Mouse (Mus musculus) hindbrain, embryonic 10.5 days (tissue): ENCODE measurements at regions not wholly inside any gene's neighbourhood (a gene's known extent, or its start where the extent isn't known, plus 50 kb on each side); places are given as distances from the start of the nearest gene placed in this dataset.

Source experiments
- DNase-seq: peaks from one replicate; pipeline ENCODE4 v3.0.0-alpha.2; 2017; ENCODE audit warnings: low spot score
- H3K27ac ChIP-seq: fragments of 300-500 bp; sonication (generic); 2 replicates; pipeline ENCODE4 v1.5.1; 2016; ENCODE audit warnings: mild to moderate bottlenecking, moderate library complexity
- H3K27me3 ChIP-seq: fragments of 300-500 bp; sonication (generic); 2 replicates; pipeline ENCODE4 v1.6.1; 2016; ENCODE audit warnings: mild to moderate bottlenecking; ENCODE audit not compliant: poor library complexity, insufficient read depth, severe bottlenecking
- H3K36me3 ChIP-seq: fragments of 300-500 bp; sonication (generic); 2 replicates; pipeline ENCODE4 v1.6.1; 2016; ENCODE audit warnings: mild to moderate bottlenecking, moderate library complexity
- H3K4me1 ChIP-seq: fragments of 300-500 bp; sonication (generic); replicated peaks from 2 replicates; pipeline ENCODE4 v1.6.1; 2016; ENCODE audit warnings: mild to moderate bottlenecking
- H3K4me3 ChIP-seq: fragments of 300-500 bp; sonication (generic); 2 replicates; pipeline ENCODE4 v1.5.1; 2016; ENCODE audit warnings: mild to moderate bottlenecking, moderate library complexity
- H3K9me3 ChIP-seq: fragments of 300-500 bp; sonication (generic); 2 replicates; pipeline ENCODE4 v1.6.1; 2016; ENCODE audit warnings: mild to moderate bottlenecking, moderate library complexity
- WGBS: fragments of 180-500 bp; shearing (Covaris S2); methylation state at CpG from one replicate; pipeline ENCODE4 v1.1.7; 2016; 5-methylcytosine and 5-hydroxymethylcytosine counted together

DNA sequence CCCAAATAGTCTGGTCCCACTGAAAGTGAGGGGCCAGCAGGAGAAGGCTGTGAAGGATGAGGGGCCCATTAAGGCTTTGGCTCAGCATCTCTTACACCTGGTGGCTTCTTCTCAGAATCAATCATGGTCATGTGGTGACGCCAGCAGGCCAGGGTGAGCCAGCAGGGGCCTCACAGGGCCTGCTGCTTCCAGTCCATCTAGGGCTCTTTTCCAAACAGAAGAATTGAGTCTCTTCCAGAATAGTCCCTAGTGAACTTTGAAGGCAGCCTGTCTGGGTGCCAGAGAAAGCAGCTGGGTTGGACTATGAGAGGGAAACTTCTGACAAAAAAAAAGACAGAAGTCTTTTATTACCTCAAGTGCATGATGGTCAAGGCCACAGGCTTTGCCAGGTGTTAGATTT, 65.6 kb upstream of the Btbd11 start:
- 81% methylated on average over 1 of the region's 1 CpGs for WGBS
- no peak for DNase-seq
- H3K4me1 ChIP-seq, result no peaks in the 10 kb centered on the region

DNA sequence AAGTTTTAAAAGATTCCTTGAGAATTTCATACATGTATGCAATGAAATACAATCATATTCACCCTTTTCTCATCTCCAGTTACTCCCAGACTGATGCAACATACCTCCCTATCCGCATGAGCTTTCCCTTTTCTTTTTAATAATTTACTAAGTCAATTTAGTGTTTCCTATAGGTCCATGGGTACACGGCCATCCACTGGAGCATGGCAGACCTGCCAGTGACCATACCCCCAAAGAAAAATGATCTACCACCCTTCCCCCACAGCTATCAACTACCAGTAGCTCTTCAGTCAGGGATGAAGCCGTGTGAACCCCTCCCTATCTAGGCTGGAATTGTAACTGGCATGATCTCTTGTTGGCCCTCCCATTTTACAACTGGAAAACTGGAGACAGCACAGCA, 64.3 kb upstream of the Btbd11 start:
- Histone ChIP-seq H3K4me1 (no peaks in the 10 kb centered on the region), H3K27me3 (no peaks in the 10 kb centered on the region), H3K9me3 (no peaks in the 10 kb centered on the region), H3K4me3 (no peak overlapping the region), H3K36me3 (no peaks in the 10 kb centered on the region), H3K27ac (no peak overlapping the region)
- DNase-seq, result no peak
- 92% methylated on average over 3 of the region's 3 CpGs for WGBS

More for the DNA sequence above, 65.6 kb upstream of the Btbd11 start:
- no peaks in the 10 kb centered on the region for H3K9me3 ChIP-seq
- no peak overlapping the region for H3K27ac ChIP-seq
- H3K4me3 ChIP-seq, result no peak overlapping the region
- no peaks in the 10 kb centered on the region for H3K27me3 ChIP-seq
- H3K36me3 ChIP-seq, result no peaks in the 10 kb centered on the region

DNA sequence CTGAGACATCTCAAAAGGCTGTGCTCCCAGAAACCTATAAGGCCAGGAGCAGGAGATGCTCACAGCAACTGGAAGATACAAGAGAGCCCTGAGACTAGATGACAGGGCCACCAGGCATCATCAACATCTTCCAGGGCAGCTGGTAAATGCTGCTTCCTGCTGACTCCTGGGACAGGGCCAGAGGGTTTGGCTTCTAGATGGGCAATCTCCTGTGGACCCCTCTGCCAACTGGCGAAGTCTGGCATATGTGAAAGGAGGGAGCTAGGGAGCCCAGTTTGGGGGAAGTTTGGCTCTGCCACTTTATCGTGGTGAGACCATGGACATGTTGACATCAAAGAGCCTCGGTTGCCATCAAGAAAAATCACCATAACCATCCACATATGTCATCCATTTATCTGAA, 57.2 kb upstream of the Btbd11 start:
- Histone ChIP-seq H3K27ac (no peak overlapping the region), H3K4me1 (peaks cover 9% of the 10 kb centered on the region), H3K4me3 (no peak overlapping the region), H3K9me3 (no peaks in the 10 kb centered on the region), H3K27me3 (no peaks in the 10 kb centered on the region), H3K36me3 (no peaks in the 10 kb centered on the region)
- 87% methylated on average over 3 of the region's 3 CpGs for WGBS
- no peak for DNase-seq

DNA sequence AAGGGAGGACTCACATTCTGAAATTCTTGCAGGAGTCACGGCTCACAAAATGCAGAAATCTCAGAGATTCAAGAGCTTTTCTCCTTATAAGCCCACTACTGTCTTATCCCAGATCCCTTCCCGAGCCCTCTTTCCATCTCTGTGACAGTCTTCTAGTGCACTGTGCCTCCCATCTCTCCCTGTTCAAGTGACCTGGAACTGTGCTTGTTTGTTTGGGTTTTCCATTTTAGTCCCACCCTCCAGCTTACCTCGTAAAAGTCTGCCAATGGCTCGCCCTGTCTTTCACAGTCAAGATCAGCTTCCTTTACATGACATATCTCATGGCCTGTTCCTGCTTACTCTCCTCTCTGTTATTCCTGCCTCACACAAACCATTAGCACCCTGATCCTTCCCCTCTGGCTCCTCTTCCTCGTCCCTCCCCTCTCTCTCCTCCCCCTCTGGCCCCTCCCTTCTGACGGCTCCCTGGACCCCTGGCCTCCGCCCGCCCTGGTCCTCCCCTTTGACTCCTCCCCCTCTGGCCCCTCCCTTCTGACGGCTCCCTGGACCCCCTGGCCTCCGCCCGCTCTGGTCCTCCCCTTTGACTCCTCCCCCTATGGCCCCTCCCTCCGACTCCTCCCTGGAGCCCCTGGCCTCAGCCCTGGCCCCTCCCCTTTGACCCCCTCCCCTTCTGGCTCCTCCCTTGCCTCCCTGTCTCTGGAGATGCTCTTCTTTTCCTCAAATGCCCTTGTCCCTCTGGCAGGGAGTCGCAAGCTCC, 55.5 kb upstream of the Btbd11 start:
- Histone ChIP-seq H3K27ac (peak overlapping the region; percentile 50; the same call in 1 of the 2 replicates), H3K4me3 (peak overlapping the region; percentile 34), H3K9me3 (no peaks in the 10 kb centered on the region), H3K36me3 (no peaks in the 10 kb centered on the region), H3K27me3 (no peaks in the 10 kb centered on the region), H3K4me1 (peaks cover 9% of the 10 kb centered on the region)
- peak; percentile 85 for DNase-seq
- WGBS, result 10% methylated on average over 13 of the region's 13 CpGs
